Mouse (Mus musculus): ENCODE results near the gene Vmn1r48. TPM values are rescaled to one million over a fixed set of nuclear protein-coding genes. Genes with fewer than 3 reads are reported as not detected.
"Not testable (repeated sequence)": the region's sequence is repeated elsewhere in the genome, so short reads cannot be mapped to it uniquely, and the experiment has no call there.

Gene Vmn1r48
- polyA plus RNA-seq (2015; fragmentation: Nextera tagmentation; extraction: Ambion mirVana) = not detected in 2 replicates

DNA sequence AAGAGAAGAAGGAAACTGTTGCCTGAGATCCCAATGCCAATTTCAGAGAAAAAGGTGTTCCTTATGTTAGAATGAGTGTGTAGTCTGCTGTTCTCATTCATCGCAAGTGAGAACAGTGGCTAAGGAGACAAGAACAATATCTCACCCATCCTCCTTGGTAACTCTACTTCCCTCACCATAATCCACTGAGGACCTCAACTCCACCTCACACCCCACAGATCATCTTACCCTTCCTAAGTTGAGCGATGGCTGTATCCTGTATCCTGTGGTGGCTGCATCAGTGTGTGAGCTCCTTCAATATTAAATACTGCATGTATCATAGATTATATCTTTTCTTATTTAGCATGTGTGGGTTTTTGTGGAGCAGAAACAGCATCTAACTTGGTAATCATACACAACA is at the start of gene Vmn1r48:
Gene Vmn1r48 (minus strand): TSS at position 101 of the 400 bp plus-strand sequence.
- DNase-seq (ENCODE audit: low spot score) = not testable (repeated sequence)

DNA sequence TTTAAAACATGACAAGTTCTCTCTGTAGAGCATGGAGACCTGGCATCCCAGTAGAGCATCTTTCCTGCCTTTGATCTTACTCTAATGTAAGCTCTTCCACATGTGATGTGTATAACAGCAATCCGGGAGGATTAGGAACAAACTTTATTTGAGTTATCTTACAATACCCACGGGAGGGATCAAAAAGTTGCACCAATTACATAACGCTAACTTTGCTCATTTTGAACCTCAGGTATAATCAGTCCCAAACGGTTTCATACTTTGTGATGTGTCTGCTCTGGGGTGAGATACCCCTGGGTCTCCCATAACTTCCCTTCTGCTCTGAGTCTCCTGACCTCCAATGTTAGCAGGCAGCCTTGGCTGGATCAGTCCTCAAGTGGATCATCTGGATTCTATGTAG is 41.8 kb upstream of the Vmn1r48 start, which contains the start of gene Vmn1r49:
Gene Vmn1r49 (minus strand): TSS at position 101 of the 400 bp plus-strand sequence.
- DNase-seq (ENCODE audit: low spot score) = no peak

DNA sequence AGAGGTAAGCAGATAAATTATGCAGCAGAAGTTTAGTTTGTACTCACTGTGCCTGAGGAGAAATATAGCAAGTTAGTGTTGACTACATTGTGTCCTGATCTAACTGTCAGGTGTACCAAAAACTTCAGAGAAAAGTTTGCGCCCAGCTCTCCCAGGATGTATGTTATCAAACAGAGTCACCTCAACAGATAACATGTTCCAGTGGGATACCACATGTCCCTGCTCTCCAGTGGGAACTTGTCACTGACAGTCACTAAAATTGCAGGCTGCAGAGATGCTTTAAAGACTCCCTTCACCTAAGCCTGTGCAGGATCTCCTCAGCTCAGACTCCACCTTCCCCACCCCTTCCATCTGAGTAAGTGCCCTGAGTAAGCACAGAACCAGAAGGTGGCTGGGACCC is 20.8 kb downstream of the Vmn1r48 start, which contains the start of gene Vmn1r47:
Gene Vmn1r47 (plus strand): TSS at position 301 of the 400 bp plus-strand sequence.
- not testable (repeated sequence) for DNase-seq (ENCODE audit: low spot score)

DNA sequence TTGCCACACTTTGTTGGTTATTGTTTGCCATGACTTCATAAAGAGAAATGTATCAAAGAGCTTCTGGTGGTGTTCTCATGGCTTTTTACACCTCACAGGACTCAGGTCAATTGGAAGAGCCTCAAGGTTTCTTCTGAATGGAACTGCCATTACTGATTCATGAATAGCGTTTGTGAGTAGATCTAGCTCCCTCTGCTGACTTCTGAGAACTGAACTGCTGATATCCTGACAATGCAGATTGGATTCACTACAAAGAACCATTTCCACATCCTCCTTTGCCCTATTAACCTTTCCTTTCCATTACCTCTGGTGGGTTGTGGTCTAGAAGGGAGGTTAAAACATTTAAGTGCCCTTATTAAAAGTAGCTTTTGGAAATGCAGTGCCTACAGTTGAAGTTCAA is 50.7 kb downstream of the Vmn1r48 start:
- DNase-seq (ENCODE audit: low spot score) = no peak

Other genes starting within 250 kb of the Vmn1r48 start
- not detected in 2 replicates for gene Vmn1r42, start 160.4 kb downstream of the Vmn1r48 start, polyA plus RNA-seq (2015; fragmentation: Nextera tagmentation; extraction: Ambion mirVana)
- not detected in 2 replicates for gene Vmn1r43, start 160.4 kb downstream of the Vmn1r48 start, polyA plus RNA-seq (2015; fragmentation: Nextera tagmentation; extraction: Ambion mirVana)
- not detected in 2 replicates for gene Vmn1r44, start 153.2 kb downstream of the Vmn1r48 start, polyA plus RNA-seq (2015; fragmentation: Nextera tagmentation; extraction: Ambion mirVana)
- not detected in 2 replicates for gene Vmn1r45, start 96.2 kb downstream of the Vmn1r48 start, polyA plus RNA-seq (2015; fragmentation: Nextera tagmentation; extraction: Ambion mirVana)
- not detected in 2 replicates for gene Vmn1r46, start 67.5 kb downstream of the Vmn1r48 start, polyA plus RNA-seq (2015; fragmentation: Nextera tagmentation; extraction: Ambion mirVana)
- gene Vmn1r47, start 20.7 kb downstream of the Vmn1r48 start, polyA plus RNA-seq (2015; fragmentation: Nextera tagmentation; extraction: Ambion mirVana) = not detected in 2 replicates
- not detected in 2 replicates for gene Vmn1r49, start 41.7 kb upstream of the Vmn1r48 start, polyA plus RNA-seq (2015; fragmentation: Nextera tagmentation; extraction: Ambion mirVana)
- gene Vmn1r50, start 64.6 kb upstream of the Vmn1r48 start, polyA plus RNA-seq (2015; fragmentation: Nextera tagmentation; extraction: Ambion mirVana) = not detected in 2 replicates
- gene Vmn1r51, start 85.8 kb upstream of the Vmn1r48 start, polyA plus RNA-seq (2015; fragmentation: Nextera tagmentation; extraction: Ambion mirVana) = not detected in 2 replicates
- not detected in 2 replicates for gene Vmn1r52, start 138.0 kb upstream of the Vmn1r48 start, polyA plus RNA-seq (2015; fragmentation: Nextera tagmentation; extraction: Ambion mirVana)
- not detected in 2 replicates for gene V1ra8, start 166.0 kb upstream of the Vmn1r48 start, polyA plus RNA-seq (2015; fragmentation: Nextera tagmentation; extraction: Ambion mirVana)
- gene Vmn1r53, start 187.6 kb upstream of the Vmn1r48 start, polyA plus RNA-seq (2015; fragmentation: Nextera tagmentation; extraction: Ambion mirVana) = not detected in 2 replicates
- not detected in 2 replicates for gene Vmn1r54, start 209.5 kb upstream of the Vmn1r48 start, polyA plus RNA-seq (2015; fragmentation: Nextera tagmentation; extraction: Ambion mirVana)

Data from thymus, postnatal 0 days (tissue).